Mouse (Mus musculus) midbrain, embryonic 15.5 days (tissue): ENCODE measurements around the gene Sgpp2. TPM values are rescaled to one million over a fixed set of nuclear protein-coding genes. Genes with fewer than 3 reads are reported as not detected.

ENCODE experiments used
- ATAC-seq: fragments of 200-750 bp; cut with Nextera tagmentation; replicated peaks from 2 replicates; pipeline ENCODE4 v1.8.0; 2017; ENCODE audit warnings: moderate TSS enrichment
- H3K27ac ChIP-seq: fragments of 300-500 bp; sonication (generic); 2 replicates; pipeline ENCODE4 v1.5.1; 2015; ENCODE audit warnings: mild to moderate bottlenecking, inconsistent platforms
- H3K27me3 ChIP-seq: fragments of 300-500 bp; sonication (generic); replicated peaks from 2 replicates; pipeline ENCODE4 v1.6.1; 2015; ENCODE audit warnings: inconsistent platforms
- H3K36me3 ChIP-seq: fragments of 300-500 bp; sonication (generic); replicated peaks from 2 replicates; pipeline ENCODE4 v1.6.1; 2015; ENCODE audit warnings: inconsistent platforms
- H3K4me1 ChIP-seq: fragments of 300-500 bp; sonication (generic); 2 replicates; pipeline ENCODE4 v1.6.1; 2015; ENCODE audit warnings: inconsistent platforms
- H3K4me2 ChIP-seq: fragments of 300-500 bp; sonication (generic); 2 replicates; pipeline ENCODE4 v1.6.1; 2015; ENCODE audit warnings: inconsistent platforms, mild to moderate bottlenecking, moderate library complexity
- H3K4me3 ChIP-seq: fragments of 300-500 bp; sonication (generic); 2 replicates; pipeline ENCODE4 v1.5.1; 2015; ENCODE audit warnings: mild to moderate bottlenecking, inconsistent platforms
- H3K9ac ChIP-seq: fragments of 300-500 bp; sonication (generic); 2 replicates; pipeline ENCODE4 v1.6.1; 2015; ENCODE audit warnings: mild to moderate bottlenecking, inconsistent platforms
- H3K9me3 ChIP-seq: fragments of 300-500 bp; sonication (generic); 2 replicates; pipeline ENCODE4 v1.6.1; 2016; ENCODE audit warnings: inconsistent platforms
- WGBS: fragments of 180-500 bp; shearing (Covaris S2); methylation state at CpG from one replicate; pipeline ENCODE4 v1.1.7; 2015; ENCODE audit warnings: mixed read lengths; 5-methylcytosine and 5-hydroxymethylcytosine counted together
- polyA plus RNA-seq: library from polyadenylated mRNA; unstranded; fragments of >200 nt; fragmentation: Nextera tagmentation; extraction: Ambion mirVana; gene quantifications from 2 replicates; pipeline ENCODE4 v1.2.1, GENCODE M21; 2015

Sgpp2 gene
- polyA plus RNA-seq, 1 experiment from 2014 or later = 1.2 TPM

DNA sequence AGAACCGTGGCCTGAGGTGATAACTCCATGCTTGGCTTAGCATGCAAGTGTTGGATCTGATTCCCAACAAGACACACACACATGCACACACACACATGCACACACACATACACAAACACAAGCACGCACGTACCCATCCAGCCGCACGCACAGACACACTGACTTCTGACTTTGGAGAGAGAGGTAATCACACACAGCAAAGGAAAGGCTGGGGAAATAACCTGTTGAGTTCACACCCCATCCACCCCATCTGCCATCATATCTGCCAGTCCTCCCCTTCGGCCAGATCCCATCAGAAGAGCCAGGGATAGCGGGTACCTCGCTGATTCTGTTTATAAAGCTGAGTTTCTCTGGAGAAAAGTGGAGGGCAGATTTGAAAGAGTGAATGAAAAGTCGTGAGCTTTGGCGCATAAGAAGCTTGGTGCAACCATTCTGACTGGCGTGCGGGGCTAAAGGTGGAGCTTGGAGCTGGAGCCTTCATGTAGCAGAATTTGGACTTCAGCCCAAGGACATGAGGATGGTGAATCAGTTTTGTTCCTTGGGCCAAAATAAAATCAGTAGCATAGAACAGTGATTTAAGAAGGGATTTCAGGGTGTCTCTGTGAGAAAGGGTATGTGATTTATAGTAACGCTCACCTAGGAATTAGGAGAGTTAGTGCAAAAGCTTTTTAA, 8.1 kb downstream of the Sgpp2 start:
- H3K9ac ChIP-seq = no peak overlapping the region
- no peak overlapping the region for H3K27ac ChIP-seq
- H3K4me3 ChIP-seq = no peak overlapping the region
- H3K9me3 ChIP-seq = no peaks in the 10 kb centered on the region
- no peaks in the 10 kb centered on the region for H3K27me3 ChIP-seq
- no peaks in the 10 kb centered on the region for H3K4me1 ChIP-seq
- 86% methylated on average over 13 of the region's 13 CpGs for WGBS
- ATAC-seq = no peak
- no peaks in the 10 kb centered on the region for H3K36me3 ChIP-seq
- no peak overlapping the region for H3K4me2 ChIP-seq

DNA sequence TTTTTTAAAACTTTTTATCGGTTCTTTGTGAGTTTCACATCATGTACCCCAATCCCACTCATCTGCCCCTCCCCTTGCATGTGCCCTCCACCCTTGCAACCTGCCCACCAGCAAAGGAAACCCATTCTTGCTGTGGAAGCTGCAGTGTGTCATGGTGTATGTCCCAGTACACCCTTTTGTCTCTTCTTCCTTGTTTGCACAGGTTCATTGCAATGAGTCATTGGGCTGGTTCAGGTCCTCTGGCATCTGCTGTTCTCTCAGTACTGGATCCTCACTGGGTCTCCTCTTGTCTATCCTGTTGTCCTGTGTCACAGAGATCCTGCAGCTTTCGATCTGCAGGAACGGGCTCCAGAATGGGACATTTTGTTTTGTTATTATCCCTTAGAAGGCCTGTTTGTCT, 10.1 kb downstream of the Sgpp2 start:
- Histone ChIP-seq H3K36me3 (no peaks in the 10 kb centered on the region), H3K4me3 (no peak overlapping the region), H3K4me1 (no peaks in the 10 kb centered on the region), H3K27me3 (no peaks in the 10 kb centered on the region), H3K4me2 (no peak overlapping the region), H3K9me3 (no peaks in the 10 kb centered on the region), H3K27ac (no peak overlapping the region), H3K9ac (no peak overlapping the region)
- WGBS = 86% methylated on average over 3 of the region's 3 CpGs
- no peak for ATAC-seq

DNA sequence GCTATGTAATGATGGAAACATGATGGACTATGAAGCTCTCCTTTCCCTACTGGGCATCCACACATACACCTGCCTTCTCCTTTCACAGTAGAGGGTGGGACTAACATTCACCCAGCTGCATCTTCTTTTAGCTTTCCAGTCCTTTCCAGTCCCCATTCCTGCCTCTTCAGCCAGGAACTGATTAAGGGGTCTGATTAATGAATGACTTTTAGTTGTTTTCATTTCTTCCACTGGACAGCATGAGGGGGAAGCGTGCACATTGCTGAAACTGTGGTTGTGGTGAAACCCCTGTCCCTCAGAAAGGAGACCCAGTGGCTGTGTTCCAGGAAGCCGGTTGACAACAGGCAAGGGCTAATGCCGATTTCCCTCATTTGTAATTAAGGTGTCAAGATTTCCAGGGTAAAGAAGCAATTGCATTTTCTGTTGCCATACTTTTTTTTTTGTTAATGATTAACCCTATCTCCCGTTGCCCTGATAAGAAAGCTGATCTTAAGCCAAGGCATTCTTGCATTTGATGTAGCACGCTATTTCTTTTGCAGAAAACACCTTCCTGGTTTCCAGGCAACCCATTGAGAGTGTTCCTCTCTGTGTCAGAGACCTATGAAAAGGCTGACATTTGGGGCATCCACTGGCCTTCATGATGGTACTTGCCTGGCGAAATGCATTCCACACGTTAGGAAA, 12.1 kb downstream of the Sgpp2 start:
- Histone ChIP-seq H3K4me1 (no peaks in the 10 kb centered on the region), H3K9ac (no peak overlapping the region)
- 61% methylated on average over 7 of the region's 7 CpGs for WGBS

DNA sequence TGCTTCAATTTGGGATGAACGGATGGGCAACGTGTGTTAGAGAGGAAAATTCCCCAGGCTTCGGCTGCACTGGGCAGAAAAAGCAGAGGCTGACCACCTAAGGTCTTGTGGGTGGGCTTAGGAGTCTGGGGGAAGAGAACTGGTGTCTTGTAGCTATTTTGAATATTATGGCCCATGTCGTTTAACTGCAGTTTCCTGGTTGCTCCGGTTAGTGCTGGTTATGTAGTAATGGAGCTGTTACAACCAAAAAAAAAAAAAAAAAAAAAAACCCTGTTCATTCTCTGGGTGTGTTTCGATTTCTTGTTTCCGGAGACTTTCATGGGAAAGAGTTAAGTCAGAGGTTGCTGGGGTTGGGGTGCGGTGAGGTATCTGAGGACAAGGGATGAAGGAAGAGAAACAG, 12.7 kb downstream of the Sgpp2 start:
- no peak overlapping the region for H3K27ac ChIP-seq
- H3K9ac ChIP-seq = no peak overlapping the region
- H3K27me3 ChIP-seq = no peaks in the 10 kb centered on the region
- H3K4me1 ChIP-seq = no peaks in the 10 kb centered on the region
- H3K36me3 ChIP-seq = no peaks in the 10 kb centered on the region
- ATAC-seq = no peak
- no peak overlapping the region for H3K4me3 ChIP-seq
- WGBS = 88% methylated on average over 8 of the region's 8 CpGs
- H3K4me2 ChIP-seq = no peak overlapping the region
- no peaks in the 10 kb centered on the region for H3K9me3 ChIP-seq

More for the DNA sequence above, 12.1 kb downstream of the Sgpp2 start:
- H3K4me2 ChIP-seq = no peak overlapping the region
- no peaks in the 10 kb centered on the region for H3K9me3 ChIP-seq
- ATAC-seq = no peak
- no peaks in the 10 kb centered on the region for H3K36me3 ChIP-seq
- H3K27me3 ChIP-seq = no peaks in the 10 kb centered on the region
- H3K27ac ChIP-seq = no peak overlapping the region
- H3K4me3 ChIP-seq = no peak overlapping the region

DNA sequence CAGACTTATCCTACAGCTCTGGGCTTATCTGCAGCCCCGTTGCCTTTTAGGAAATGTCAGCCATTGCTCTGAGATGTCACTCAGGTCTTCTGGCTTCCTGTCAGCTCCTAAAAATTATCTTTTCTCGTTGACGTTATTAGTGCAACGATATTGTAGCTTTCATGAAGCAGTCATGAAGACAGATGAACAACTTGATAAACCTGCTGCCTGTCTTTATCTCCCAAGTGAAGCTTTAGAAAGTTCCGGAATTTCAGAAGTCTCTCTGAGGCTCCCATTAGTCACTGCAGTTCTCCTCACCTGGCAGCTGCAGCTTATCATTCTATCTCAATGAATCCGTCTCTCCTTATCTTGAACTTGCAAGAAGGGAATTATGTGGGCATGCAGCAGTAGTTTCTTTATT, 13.9 kb downstream of the Sgpp2 start:
- no peak for ATAC-seq
- 88% methylated on average over 6 of the region's 6 CpGs for WGBS
- no peaks in the 10 kb centered on the region for H3K27me3 ChIP-seq
- no peak overlapping the region for H3K4me3 ChIP-seq
- no peak overlapping the region for H3K4me2 ChIP-seq
- no peak overlapping the region for H3K9ac ChIP-seq
- H3K27ac ChIP-seq = no peak overlapping the region
- H3K4me1 ChIP-seq = no peaks in the 10 kb centered on the region
- H3K36me3 ChIP-seq = no peaks in the 10 kb centered on the region
- no peaks in the 10 kb centered on the region for H3K9me3 ChIP-seq

DNA sequence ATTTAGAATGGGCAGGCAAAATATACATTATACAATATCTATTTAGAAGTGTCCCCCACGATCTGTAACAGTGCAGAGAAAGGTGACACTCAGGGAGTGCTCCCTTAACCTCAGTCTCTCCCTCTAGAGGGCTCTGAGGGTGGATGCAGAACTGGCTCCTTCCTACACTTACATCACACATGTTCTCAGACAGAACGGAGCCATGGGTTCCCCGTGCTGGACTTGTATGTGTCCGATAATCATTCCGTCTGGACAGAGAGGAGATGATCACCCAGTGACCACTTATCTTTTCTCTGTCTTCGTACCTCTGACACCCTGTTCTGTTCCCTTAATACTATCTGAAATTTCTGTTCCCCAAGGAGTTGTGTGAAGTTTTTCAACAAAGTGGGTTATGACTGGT, 15.7 kb downstream of the Sgpp2 start:
- H3K36me3 ChIP-seq = no peaks in the 10 kb centered on the region
- H3K27me3 ChIP-seq = no peaks in the 10 kb centered on the region
- H3K27ac ChIP-seq = no peak overlapping the region
- H3K4me2 ChIP-seq = no peak overlapping the region
- no peaks in the 10 kb centered on the region for H3K9me3 ChIP-seq
- no peak overlapping the region for H3K4me3 ChIP-seq
- WGBS = 76% methylated on average over 6 of the region's 6 CpGs
- no peak for ATAC-seq
- no peak overlapping the region for H3K9ac ChIP-seq
- no peaks in the 10 kb centered on the region for H3K4me1 ChIP-seq

DNA sequence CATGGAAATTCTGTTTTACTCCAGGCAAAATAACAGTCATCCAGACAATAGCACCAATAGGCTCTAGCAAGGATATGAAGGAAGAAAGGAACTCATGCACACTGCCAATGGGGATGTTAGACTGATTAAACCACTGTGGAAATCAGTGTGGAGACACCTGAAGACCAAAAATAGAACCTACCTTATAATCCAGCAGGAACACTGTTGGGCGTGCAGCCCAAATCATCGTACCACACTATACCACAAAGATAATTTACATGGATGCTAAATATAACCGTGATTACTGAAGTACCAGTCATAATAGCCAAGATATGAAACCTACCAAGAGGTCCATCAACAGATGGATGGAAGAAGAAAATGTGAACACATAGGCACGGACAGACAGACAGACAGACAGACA, 18.5 kb downstream of the Sgpp2 start:
- H3K4me3 ChIP-seq = no peak overlapping the region
- no peak overlapping the region for H3K27ac ChIP-seq
- H3K9me3 ChIP-seq = no peaks in the 10 kb centered on the region
- H3K9ac ChIP-seq = no peak overlapping the region
- 93% methylated on average over 4 of the region's 4 CpGs for WGBS
- no peaks in the 10 kb centered on the region for H3K27me3 ChIP-seq
- H3K36me3 ChIP-seq = no peaks in the 10 kb centered on the region
- ATAC-seq = no peak
- no peak overlapping the region for H3K4me2 ChIP-seq
- no peaks in the 10 kb centered on the region for H3K4me1 ChIP-seq

DNA sequence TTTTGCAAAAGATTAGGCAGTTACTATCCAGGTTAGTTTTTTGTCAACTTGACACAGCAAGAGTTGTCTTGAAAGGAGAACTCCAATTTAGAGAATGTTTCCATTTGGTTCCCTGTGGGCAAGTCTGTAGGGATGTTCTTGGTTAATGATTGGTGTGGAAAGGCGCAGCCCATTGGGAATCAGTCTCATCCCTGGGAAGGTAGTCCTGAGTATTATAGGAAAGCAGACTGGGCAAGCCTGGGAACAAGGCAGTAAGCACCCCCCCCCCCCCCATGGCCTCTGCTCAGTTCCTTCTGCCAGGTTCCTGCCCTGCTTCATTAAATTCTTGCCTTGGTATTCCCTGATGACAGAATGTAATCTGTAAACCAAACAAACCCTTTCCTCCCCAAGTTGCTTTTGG, 19.7 kb downstream of the Sgpp2 start:
- H3K9ac ChIP-seq = no peak overlapping the region
- ATAC-seq = no peak
- no peak overlapping the region for H3K27ac ChIP-seq
- no peaks in the 10 kb centered on the region for H3K4me1 ChIP-seq
- H3K4me2 ChIP-seq = no peak overlapping the region
- H3K9me3 ChIP-seq = no peaks in the 10 kb centered on the region
- H3K27me3 ChIP-seq = no peaks in the 10 kb centered on the region
- H3K4me3 ChIP-seq = no peak overlapping the region
- 100% methylated on average over 1 of the region's 1 CpGs for WGBS
- no peaks in the 10 kb centered on the region for H3K36me3 ChIP-seq

DNA sequence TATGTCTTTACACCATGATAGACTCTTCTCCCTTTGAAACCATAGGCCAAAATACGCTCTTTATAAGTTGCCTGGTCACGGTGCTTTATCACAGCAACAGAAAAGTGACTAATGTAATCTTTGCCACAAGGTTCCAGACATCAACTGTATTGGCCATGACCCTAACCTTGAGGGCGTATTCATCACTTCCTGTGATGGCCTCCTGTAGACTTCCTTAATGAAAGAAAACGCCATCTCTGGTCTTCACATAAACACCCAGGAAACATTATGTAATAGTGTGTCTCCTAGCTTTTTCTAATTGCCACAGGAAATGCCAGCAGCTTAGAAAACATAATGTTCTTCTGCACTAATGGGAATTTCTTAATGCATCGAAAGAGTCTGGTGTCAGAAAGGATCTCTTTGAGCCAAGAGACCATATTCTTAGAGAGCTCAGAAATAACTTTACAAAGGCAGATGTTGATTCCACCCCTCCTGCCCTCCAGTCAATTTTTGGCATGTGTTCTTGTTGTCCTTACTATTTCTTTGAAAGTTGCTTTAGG, 20.5 kb downstream of the Sgpp2 start:
- 93% methylated on average over 5 of the region's 5 CpGs for WGBS
- H3K9ac ChIP-seq = no peak overlapping the region
- H3K9me3 ChIP-seq = no peaks in the 10 kb centered on the region
- H3K27me3 ChIP-seq = no peaks in the 10 kb centered on the region
- no peak overlapping the region for H3K4me2 ChIP-seq
- no peaks in the 10 kb centered on the region for H3K36me3 ChIP-seq
- H3K4me1 ChIP-seq = no peaks in the 10 kb centered on the region
- H3K4me3 ChIP-seq = no peak overlapping the region
- H3K27ac ChIP-seq = no peak overlapping the region
- ATAC-seq = no peak

DNA sequence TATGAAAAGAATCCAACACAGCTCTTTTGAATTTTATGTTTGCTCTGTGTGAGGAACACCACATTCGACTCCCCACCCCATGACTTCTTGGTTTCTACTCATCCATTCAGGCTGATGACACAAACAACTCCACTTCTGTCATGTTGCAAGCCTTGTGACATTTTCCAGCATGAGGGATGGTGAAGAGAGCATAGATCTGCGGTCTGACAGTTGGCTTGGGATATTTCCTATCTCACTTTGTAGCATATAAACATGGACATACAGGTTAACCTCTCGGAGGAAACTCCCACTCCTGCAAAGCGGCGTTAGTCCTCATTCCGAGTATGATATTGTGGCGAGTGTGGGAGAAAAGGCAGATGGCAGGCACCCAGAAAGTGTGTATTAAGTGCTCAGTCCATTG, 27.6 kb downstream of the Sgpp2 start:
- no peak overlapping the region for H3K4me3 ChIP-seq
- peak overlapping the region; percentile 5; the same call in 1 of the 2 replicates for H3K4me2 ChIP-seq
- no peaks in the 10 kb centered on the region for H3K4me1 ChIP-seq
- H3K27ac ChIP-seq = no peak overlapping the region
- no peaks in the 10 kb centered on the region for H3K9me3 ChIP-seq
- H3K36me3 ChIP-seq = no peaks in the 10 kb centered on the region
- no peak for ATAC-seq
- 78% methylated on average over 7 of the region's 7 CpGs for WGBS
- H3K9ac ChIP-seq = no peak overlapping the region
- H3K27me3 ChIP-seq = no peaks in the 10 kb centered on the region

DNA sequence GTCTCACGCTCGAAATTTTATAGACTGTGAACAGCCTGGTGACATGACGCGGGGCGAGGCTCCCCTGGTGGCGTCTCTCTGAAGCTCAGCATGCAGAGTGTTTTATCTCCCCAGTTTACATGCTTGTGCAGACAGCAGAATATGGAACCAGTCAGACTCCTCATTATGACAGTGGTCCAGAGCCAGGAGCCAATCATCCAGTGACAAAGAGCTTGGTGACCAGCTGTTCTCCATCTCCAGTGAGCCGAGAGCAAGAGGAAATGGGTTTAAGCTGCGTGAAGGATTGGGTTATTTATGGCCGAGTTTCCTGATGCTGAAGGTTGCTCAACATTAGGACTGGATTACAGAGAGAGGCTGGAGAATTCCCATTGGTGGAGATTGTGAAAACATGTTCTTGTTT, 28.1 kb downstream of the Sgpp2 start:
- no peaks in the 10 kb centered on the region for H3K27me3 ChIP-seq
- no peak overlapping the region for H3K4me3 ChIP-seq
- no peak overlapping the region for H3K27ac ChIP-seq
- no peak overlapping the region for H3K9ac ChIP-seq
- H3K4me1 ChIP-seq = no peaks in the 10 kb centered on the region
- WGBS = 42% methylated on average over 9 of the region's 9 CpGs
- ATAC-seq = peak; percentile 71; the same call in 1 of the 2 replicates
- H3K36me3 ChIP-seq = no peaks in the 10 kb centered on the region
- H3K4me2 ChIP-seq = peak overlapping the region; percentile 5; the same call in 1 of the 2 replicates
- no peaks in the 10 kb centered on the region for H3K9me3 ChIP-seq

DNA sequence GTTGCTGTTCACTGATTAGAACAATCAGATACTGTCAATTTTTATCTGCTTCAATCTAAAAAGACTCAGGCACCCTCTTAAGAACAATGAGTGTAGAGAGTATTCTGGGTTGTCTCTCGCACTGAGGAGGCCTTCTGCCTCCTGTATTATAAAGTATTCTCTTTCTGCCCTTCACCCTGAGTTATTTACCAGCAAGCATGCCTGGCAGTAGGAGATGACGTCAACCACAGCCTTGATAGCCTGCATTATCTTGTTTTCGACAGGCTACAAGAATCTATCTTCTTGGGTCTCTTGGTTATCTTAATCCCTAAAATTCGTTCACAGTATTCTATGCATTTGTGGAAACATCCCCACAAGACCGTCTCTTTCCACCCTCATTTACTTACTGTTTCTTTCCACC, 29.8 kb downstream of the Sgpp2 start:
- no peak for ATAC-seq
- H3K9me3 ChIP-seq = no peaks in the 10 kb centered on the region
- H3K27me3 ChIP-seq = no peaks in the 10 kb centered on the region
- H3K4me3 ChIP-seq = no peak overlapping the region
- no peak overlapping the region for H3K4me2 ChIP-seq
- H3K9ac ChIP-seq = no peak overlapping the region
- H3K4me1 ChIP-seq = no peaks in the 10 kb centered on the region
- 72% methylated on average over 5 of the region's 5 CpGs for WGBS
- H3K36me3 ChIP-seq = no peaks in the 10 kb centered on the region
- H3K27ac ChIP-seq = no peak overlapping the region

DNA sequence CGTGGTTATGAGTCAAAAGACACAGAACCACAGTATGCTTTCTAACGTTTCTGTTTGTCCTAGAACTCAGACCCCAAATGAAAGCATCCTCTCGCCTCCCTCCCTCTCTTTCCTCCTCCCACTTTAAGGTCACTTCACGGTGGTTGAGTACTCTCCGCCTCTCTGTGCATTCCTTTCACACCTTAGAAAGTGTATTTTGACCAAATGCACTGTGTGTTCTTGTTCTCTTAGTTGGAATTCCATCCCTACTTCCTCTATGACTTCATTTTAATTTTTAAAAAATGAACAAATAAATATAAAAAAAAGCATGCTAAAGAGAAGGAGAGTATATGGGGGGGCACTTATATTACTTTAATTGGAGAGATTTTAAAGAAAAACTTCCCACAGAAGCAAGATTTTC, 30.4 kb downstream of the Sgpp2 start:
- no peak overlapping the region for H3K9ac ChIP-seq
- H3K27ac ChIP-seq = no peak overlapping the region
- 60% methylated on average over 5 of the region's 5 CpGs for WGBS
- no peak overlapping the region for H3K4me2 ChIP-seq
- no peaks in the 10 kb centered on the region for H3K36me3 ChIP-seq
- H3K27me3 ChIP-seq = no peaks in the 10 kb centered on the region
- H3K9me3 ChIP-seq = no peaks in the 10 kb centered on the region
- H3K4me1 ChIP-seq = no peaks in the 10 kb centered on the region
- no peak overlapping the region for H3K4me3 ChIP-seq
- no peak for ATAC-seq
